9 mouse cellular contexts compared by ENCODE assay signal in the genomic region with DNA sequence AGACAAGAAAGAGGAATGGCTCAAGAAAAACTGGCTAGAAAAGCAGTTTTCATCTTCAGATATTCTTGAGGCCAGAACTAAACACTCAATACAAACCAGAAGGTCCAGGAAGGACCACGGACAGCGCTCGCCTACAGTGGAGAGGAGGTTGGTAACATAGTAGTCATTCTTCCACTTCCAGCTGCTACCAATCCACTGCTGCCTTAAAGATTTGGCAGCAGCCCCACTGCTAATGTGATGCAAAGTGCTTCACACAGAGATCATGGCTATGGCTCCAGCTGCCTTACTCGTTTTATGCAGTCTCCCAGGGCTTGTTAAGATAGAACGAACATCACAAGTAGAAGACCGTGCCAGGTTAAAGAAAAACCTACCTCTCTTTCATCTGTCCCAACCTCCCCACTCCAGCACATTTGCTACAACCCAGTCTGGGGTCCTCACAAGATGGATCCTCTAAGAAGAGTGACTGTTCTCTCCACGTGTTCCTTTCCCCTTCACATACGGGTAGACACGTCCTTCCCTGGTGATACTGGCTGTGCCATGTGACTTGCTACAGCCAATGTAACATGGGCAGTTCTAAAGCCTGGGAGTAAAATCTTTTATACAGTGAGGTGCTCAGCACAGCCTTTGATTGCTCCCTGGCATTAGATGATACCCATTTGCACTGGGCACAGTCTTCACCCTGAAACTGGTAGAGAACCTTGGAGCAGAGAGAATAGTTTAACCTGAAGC.
DNase-seq lines count a peak whose midpoint lies in the region; ATAC-seq lines count a peak whose summit lies in the region.
"Had no signal": no experiment of that assay in that cellular context is flagged by ENCODE, and none has a peak within 500 bp of the region (broad histone marks: within the 10 kb centered on the region; RNA-seq: fewer than 3 reads in every experiment).

No protein-coding gene starts in this region.

- DNase-seq in gastrocnemius, postnatal 10 days = peak; percentile 21
- DNase-seq in gastrocnemius, postnatal 25 days = no peak
- peak; percentile 36 for DNase-seq in ES-CJ7 (ENCODE audit: low read depth, low spot score)
- DNase-seq in forelimb bud, embryonic 11.5 days (ENCODE audit: low read depth, low spot score) = peak; percentile 44
- peak; percentile 72 for DNase-seq in limb, embryonic 11.5 days (ENCODE audit: low spot score)
- peak; percentile 52 for DNase-seq in right cerebral cortex, postnatal 25 days
- DNase-seq in cerebellum, adult 9-10 months = no peak
- DNase-seq in heart, adult 9 months (ENCODE audit: low spot score in 2 of 2) = no peak

- no peak overlapping the region for H3K4me3 ChIP-seq in limb, embryonic 11.5 days (ENCODE audit: low read depth, low read length)

- no peaks in the 10 kb centered on the region for H3K4me1 ChIP-seq in limb, embryonic 11.5 days (ENCODE audit: control insufficient read depth, insufficient read depth, low read length)

- WGBS in limb, embryonic 11.5 days = 39% methylated on average over 9 of the region's 9 CpGs

- H3K9me3 ChIP-seq in limb, embryonic 11.5 days (ENCODE audit: control insufficient read depth, low read length) = no peaks in the 10 kb centered on the region

- no peaks in the 10 kb centered on the region for H3K27me3 ChIP-seq in limb, embryonic 11.5 days (ENCODE audit: control insufficient read depth, insufficient read depth, low read length)

- no peak overlapping the region for H3K27ac ChIP-seq in limb, embryonic 11.5 days (replicated peaks; ENCODE audit: low read depth, low read length)
- H3K27ac ChIP-seq: macrophage had no signal

- no peaks in the 10 kb centered on the region for H3K36me3 ChIP-seq in limb, embryonic 11.5 days (ENCODE audit: control insufficient read depth, insufficient read depth, low read length)

- no peak overlapping the region for H3K9ac ChIP-seq in limb, embryonic 11.5 days (ENCODE audit: low read length)

- no peak for ATAC-seq in limb, embryonic 11.5 days (ENCODE audit: insufficient number of reproducible peaks, low FRiP score, low TSS enrichment, low read depth)

- H3K4me2 ChIP-seq in limb, embryonic 11.5 days (ENCODE audit: low read depth, severe bottlenecking) = no peak overlapping the region

Comparison
In these comparisons a context has a peak if more than half of its experiments do, and no peak if none do; other contexts are left out.
1. DNase-seq: peak in gastrocnemius, postnatal 10 days (single experiment), ES-CJ7 (single experiment), forelimb bud, embryonic 11.5 days (single experiment), limb, embryonic 11.5 days (single experiment) and right cerebral cortex, postnatal 25 days (single experiment); none in gastrocnemius, postnatal 25 days (single experiment), cerebellum, adult 9-10 months (single experiment) and heart, adult 9 months (0 of 2).